Mouse (Mus musculus) brain, embryonic 18.5 days (tissue): ENCODE results near the gene Nipal1.

Experiments
- DNase-seq: peaks from one replicate; pipeline ENCODE4 v3.0.0-alpha.2; 2012; ENCODE audit warnings: low read depth, low spot score

The Nipal1 gene

DNA sequence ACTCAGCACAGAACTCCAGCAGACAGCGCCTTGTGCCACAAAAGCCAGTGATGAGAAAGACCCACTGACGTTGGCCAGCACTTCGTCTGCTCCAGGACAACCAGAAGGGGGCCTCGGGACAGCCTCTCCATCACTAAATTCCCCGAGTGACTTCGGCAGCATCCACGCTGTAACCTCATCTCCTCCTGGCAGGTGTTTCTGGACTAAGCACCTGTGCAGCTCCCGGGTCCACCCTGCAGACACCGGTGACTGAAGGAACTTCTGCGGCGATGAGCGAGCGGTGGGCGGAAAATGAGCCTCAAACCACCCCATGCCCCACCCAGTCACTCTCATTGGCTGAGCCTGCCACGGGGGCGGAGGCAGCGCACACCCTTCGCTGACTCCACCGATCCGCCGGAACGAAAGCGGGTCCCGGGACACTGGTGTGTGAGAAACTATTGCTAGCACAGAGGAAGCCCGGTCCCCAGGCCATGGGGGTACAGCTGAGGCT, at the start of gene Nipal1:
TSS of gene Nipal1 (plus strand) at position 378 of the 490 bp plus-strand sequence.
- no peak for DNase-seq

DNA sequence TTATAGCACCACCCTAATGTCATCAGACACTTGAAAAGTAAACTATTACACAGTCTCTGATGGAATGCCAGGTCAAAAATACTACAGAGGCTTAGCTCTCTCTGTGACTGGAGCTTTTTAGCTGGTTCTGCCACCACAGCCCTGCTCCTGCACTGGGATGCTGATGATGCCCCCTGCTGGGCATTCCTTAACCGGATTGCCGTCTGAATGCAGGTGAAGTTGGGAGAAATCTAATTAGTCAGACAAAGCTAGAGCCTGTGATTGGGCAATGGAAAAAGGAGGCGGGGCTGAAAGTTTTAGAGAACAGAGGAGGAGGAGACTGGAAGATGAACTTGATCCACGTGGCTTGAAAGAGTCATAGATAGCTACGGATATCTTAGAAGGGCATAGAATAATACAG, 46.6 kb upstream of the Nipal1 start:
- no peak for DNase-seq

DNA sequence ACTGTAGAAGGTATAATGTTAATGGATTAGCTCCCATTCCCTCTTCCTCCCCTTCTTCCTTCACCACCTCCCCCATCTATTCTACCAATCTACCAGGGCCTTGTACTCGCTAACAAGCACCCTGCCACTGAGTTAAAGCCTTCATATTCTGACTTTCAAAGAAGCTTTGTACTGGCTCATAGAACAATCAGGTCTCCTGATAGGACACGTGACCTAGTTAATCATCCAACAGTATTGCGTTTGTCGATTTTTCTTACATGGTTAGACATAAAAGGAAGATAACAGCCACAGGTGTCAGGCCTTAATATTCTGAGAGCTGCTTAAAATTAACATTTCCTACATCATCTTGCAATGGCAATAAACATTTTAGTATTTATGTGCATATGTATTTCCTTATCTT, 44.5 kb upstream of the Nipal1 start:
- no peak for DNase-seq

DNA sequence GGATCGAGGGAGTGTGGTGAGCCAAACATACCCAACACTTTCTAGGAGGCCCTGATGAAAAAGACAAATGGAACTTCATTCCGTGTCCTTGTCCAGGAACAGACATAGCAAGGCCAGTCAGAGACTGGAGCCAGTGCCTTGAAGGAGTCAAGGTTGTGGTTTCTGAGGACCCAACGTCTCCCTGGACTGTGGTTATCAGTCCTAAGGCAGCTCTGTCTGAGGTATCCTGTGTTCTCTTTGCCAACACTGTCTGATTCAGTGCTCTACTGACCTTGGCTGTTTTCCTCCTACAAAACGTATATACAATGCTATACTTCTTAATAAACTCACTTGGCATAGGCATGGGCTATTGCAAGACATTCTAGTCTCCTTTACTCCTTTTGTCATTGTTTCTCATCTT, 30.2 kb upstream of the Nipal1 start:
- DNase-seq = no peak

DNA sequence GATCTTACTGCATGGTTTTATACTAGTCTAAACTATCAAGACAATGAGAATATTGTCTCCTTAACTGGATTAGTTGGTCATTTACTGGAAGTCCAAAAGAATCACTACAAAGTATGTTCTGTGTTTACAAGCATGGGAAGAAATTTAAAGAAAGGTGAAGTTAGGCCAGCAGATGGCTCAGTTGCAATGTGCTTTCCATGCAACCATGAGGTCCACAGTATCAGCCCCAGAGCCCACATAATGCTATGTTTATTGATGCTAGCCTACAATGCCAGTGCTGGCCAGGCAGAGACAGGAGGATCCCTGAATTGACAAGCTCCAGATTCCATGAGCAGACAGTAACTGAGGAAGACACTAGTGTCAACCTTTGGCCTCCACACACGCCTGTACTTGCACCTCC, 26.6 kb upstream of the Nipal1 start:
- no peak for DNase-seq

DNA sequence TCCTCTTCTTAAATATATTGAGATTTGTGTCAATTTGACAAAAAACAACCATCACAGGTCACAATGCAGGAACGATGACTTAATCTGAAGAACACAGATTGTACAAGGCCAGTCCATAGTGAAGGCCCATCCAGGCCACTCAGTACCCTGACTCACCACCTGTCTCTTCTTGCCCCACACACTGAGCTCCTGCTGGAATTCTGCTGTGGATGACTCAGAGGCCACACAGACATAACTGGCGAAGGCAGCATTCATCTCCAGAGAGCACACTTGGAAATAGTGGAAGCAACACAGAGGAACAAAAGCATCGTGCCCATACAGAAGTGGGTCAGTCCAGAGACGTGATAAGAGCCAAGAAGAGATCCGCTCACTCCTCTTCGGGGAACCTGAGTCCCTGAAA, 17.6 kb upstream of the Nipal1 start:
- DNase-seq = no peak

DNA sequence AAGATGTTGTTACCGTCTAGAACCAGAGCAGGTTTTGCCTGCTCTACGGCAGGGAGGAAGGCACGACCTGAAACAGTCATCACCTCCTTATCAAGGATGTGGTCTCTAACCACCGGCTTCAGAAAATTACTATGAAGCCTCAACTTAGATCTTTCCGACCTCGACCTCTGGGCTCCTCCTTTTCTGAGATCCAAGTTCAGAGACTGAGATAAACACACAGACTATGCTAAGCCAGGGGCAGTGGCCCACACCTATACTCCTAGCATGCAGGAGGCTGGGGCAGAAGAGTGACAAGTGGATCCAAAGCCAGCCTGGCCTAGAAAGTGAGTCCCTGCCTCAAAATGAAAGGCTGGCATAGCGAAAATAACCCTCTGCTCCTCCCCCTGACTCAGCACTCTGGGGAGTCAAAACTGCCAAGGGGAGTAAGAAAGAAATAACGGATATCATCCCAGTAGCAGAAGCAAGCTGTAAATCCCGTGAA, 12.8 kb upstream of the Nipal1 start:
- no peak for DNase-seq

DNA sequence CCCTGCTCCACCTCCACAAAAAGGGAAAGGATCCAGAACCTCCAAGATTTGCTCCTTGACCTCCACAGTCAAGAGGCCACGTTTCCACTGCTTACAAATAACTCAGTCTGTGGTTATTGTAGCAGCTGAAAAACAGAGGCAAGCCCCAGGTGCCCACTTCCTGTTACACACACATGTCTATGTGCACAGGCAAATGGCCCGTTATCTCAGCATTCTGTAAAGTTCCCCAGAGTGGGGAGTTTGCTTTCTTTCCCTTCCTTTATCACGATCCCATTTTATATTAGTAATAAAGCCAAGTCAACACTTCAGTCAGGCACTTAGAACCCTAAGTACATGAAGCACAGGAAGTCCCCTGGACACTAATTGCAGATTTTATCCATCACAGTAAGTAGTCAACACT, 11.5 kb upstream of the Nipal1 start:
- DNase-seq = no peak

DNA sequence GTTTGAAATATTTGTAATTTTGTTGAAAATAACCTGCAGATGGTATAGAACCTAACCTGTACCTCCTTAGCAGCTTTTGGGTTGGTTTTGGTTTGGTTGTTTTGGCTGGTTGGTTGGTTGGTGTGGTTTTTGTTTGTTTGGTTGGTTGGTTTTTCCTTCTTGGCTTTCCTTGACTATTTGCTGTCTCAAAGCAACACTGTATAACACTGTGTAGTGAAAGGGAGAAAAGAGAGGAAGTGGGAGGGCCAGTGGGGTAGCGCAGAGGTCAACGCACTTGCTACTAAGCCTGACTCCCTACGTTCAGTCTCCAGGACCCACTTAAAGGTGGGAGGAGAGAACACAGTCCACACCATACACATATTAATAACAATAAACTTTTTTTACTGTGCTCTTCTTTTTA, 11.0 kb upstream of the Nipal1 start:
- DNase-seq = no peak

DNA sequence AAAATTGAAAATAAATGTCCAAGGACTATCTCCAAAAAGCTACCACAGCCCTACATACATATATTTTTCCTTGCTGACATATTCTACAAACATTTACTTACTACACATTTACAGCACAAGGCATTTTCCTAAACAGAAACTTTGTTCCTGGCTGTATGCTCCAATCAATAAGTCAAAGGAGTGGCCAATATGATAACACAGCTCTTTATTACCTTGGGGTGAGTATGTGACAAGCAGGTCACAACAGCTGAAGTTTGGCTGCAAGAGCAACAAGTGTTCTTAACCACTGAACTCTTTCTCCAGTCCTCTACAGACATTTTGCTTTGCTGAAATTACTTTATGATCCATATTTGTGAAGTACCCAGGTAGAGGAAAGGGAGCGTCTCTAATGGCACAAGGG, 7.5 kb upstream of the Nipal1 start:
- no peak for DNase-seq

DNA sequence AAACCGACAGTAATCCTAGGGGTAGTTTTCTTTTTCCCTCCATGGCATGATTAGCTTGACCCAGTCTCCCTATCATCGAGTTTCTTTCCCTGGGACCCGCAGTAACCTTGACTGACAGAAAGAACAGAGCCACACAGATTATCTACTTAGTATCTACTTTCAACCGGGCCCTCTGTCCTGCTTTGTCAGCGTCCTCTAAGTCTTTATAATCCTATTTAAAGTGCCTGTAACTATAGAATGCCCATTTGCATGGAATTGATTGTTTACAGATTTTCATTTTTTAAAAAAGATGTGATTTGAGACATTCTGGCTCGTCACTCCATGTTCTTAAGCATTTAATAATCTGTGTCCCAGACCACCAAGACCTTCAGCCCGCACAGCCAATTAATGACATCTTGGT, 3.9 kb upstream of the Nipal1 start:
- no peak for DNase-seq

DNA sequence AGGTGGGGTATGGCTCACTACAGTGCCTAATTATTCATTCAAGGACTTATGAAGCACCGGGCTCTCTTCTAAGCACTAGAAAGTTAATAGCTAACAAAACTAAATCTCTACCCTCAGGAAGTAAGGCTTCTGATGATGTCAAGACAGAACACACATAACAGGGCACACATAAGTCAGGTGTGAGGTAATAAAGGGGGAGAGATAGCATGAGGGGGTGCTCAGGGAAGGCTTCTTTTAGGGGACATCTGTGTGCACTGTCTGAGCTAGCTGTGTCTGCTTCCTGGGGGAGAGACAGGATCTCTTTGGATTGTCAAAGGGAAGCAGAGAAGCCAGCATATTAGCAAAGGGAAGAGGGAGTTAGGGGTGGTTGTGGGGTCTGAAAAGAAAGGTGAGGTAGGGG, 3.4 kb upstream of the Nipal1 start, which contains the start of gene Cnga1:
TSS of gene Cnga1 (minus strand) at position 101 of the 400 bp plus-strand sequence.
- no peak for DNase-seq

DNA sequence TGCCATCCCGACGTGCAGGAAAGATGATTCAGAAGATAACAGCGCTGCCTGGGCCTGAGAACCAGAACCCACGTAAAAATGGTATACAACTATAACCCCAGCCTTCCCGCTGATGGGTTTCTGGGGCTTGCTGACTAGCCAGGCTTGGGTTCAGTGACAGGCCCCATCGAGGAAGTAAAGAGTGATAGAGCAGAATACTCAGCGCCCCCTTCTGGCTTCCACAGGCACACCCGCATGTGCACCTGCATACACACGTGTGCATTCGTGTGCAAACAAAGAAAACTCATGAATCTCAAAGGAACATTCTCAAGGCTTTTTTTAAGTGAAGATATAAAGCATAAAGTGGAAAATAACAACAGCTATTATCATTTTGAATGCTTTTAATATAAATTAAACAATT, 1.5 kb upstream of the Nipal1 start:
- DNase-seq = no peak

DNA sequence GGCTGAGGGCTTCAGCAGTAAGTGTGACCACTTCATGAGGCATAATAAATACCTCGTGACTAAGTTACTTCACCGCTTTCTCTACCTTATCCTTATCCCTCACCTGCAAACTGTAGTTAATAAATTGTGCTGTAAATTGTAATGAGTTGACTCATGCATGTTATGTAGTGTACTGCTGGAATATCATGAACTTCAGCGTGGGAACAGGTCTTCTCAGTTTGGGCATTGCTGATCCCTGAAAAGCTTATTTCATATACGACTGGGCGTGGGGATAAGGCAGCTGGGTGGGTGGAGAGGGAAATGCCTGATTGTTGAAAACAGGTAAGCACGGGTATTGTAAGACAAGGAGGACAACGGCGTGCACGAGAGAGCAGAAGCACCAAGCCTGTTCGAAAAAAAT, 599 bp upstream of the Nipal1 start:
- no peak for DNase-seq

DNA sequence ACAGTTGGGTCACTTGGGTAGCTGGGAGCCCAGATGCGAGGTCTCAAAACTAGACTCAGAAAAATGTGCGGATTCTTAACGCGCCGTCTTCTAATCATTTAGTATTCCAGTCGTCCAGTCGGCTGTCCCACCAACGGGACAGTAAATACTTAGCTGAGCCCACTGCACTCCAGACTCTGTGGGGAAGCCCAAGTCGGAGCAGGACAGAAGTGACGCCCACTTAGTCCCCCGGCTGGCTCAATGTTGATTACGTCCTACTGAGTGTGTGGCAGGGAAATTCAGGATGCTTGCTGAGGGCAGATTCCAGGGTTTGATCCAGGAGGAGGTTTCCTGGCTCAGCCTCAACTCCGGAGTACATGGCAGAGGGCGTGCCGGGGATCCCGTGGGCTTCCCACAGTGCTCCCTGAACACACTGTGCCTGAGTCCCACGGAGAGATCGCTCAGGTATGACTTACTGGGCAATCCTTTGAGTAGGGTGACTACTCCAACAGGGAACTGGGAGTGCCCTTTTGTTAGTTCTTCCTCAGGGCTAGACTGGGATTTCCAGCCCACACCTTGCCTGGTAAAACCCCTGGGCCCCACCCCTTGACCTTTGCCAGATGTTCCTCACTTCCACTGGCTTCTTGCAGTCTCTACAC, 482 bp downstream of the Nipal1 start:
- DNase-seq = no peak

DNA sequence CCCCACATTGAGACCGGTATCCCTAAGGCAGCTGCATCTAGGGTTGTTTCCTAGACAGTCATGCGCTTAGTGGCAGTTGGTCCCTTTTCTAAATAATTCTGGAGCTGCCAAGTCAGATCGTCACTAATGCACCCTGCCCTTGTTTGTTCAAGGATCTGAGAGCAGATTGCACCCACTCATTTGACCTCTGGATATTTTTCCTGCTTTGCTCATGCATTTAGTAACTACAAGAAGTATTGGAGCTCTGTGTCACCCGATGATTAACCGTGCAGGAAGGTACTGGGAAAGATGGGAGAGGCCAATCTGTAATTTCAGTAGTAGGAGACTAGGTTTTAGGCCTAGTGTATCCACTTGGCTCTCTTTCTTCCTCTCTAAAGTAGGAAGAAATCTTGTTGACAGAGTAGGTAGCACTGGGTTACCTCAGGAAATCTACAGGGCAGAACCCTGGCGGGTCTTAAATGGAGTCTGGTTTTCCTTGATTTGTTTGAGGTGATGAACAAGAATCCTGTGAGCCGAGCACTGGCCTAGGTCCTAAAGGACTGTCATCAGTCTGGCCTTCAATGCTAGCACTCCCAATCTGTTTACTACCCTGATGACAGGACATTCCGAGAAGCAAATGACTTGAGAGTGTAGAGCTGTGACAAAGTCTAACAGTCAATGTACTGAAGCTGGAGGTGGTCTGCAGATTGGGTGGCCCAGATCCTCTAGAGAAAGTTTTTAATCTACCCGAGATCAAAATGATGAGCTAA, 1.6 kb downstream of the Nipal1 start:
- no peak for DNase-seq

DNA sequence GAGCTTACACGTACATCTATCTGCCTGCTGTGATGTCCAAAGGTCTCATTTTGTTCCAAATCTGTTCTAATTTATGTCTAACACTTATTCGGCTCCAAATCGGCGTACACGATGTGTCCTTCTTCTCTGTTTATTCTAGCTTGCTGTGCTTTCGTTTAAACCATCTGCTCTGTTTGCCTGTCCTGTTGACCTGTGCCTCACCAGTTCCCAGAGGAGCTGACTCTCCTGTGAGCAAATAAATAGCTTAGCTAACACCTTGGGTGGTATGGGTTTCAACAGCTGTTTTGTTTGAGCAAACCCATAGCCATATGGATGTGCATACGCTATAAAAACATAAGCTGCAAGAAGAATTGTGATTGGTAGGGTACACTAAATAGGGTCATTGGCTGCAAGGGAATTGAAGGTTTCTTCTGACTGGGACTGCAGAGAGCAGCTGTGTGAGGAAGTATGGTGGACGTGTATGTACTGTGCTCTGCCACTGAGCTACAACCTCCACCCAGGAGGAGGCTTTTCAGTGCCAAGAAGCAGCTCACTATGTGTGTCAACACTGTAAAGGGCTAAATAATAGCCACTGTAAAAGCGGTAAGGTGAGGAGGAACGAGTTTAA, 5.6 kb downstream of the Nipal1 start:
- DNase-seq = no peak

DNA sequence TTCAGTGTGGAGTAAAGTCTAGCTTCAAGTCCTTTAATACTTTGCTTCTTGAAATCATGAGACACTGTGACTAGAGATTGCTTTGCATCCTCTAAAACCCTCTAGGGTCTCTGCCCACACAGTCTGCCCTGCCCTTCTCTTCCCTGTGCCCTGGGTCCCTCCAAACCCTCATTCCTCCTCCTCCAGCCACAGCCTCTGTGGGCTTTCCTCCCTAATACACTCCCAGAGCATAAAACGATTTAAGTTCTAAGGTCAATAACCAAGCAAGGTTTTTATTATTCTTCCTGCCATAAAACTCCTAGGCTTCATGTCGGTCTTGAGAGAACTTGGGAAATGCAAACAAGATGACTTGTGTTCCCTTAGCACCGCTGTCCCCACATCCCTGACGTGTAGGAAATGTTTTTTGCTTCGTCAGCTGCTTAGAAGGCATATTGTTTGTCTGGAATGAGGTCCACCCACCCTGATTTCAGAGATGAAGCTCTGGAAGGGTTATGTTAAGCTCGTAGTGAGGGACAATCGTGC, 8.7 kb downstream of the Nipal1 start:
- no peak for DNase-seq

DNA sequence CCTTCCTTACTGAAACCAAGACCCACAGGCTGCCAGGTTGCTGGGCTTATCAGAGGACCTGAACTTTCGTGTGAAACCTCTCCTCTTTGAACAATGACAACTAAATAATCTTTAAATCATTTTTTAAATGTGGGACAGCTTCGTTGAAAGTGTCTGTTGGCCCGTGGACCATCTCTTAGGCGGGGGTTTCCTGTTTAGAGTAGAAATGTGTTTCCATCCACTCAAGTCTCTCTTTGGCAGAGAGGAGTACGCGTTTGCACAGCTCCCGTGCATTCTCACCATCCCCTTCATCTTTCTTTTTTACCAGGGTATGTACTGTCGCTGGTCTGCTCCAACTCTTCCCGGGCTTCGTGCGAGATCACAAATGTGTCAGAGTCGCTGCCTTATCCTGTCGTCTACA, 10.8 kb downstream of the Nipal1 start:
- no peak for DNase-seq

DNA sequence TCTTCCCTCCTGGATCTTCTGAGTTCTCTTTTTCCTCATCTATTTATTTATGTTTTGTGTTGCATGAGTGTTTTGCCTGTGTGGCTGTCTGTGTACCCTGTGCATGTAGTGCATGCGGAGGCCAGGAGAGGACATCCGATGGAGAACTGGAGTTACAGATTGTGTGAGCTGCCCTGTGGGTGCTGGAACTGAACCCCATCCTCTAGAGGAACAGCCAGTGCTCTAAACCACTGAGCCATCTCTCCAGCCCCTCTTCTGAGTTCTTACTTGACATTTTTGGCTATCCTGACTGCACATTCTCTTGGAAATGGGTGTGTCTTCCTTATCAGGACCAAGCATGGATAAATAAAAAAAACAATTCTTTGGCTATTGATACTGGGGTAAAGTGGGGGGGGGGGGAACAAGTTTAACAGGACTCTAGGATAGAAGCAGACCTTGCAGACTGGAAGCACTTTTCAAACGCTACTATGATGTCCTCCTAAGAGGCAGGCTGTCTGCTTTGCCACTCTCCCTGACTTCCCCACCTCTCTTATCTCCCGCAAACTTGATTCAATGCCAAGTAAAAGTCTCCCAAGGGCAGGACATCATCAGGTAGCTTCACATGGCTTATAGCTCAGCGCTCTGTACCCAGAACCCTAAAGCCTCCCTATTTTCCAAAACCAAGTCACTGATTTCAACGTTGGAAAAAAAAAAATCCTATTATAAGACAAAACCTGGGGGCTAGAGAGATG, 13.6 kb downstream of the Nipal1 start:
- no peak for DNase-seq

DNA sequence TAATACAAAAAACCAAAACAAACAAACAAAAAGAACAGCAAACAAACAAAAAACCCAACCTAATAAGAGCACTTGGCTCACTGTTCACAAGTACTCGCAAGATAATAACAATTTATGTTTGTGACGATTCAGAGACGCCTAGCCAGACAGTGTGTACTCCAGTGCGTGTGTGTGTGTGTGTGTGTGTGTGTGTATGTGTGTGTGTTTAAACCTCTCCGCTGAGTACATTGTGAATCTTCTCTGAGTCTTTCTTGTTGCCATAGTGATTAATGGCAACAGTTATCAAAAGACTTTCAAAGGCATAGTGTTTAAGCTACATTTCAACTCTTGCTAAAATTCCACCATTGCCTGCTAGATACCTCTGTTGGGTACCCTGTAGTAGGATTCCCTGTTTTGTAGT, 16.5 kb downstream of the Nipal1 start:
- no peak for DNase-seq

DNA sequence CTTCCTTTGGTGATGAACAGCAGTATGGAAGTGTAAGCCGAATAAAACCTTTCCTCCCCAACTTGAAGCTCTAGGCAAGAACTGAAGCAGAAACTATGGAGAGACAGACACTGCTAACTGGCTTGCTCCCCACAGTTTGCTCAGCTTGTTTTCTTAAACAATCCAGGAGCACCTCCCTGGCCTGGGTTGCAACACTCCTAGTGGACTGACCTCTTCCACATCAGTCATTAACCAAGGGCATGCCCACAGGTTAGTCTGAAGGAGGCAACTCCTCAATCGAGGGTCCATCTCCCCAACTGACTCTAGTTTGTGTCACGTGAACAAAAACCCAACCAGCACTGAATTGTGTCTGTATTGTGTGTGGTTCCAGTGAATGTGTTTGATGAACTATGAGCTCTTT, 17.3 kb downstream of the Nipal1 start:
- no peak for DNase-seq
